Mouse (Mus musculus) thymus, postnatal 25 days (tissue): Measurements from ENCODE around the gene Ears2.

ENCODE experiments used
- DNase-seq: peaks from one replicate; pipeline ENCODE4 v3.0.0; 2022

Gene Ears2

GRCm38 (mm10) chr7:122044106-122044505 lies 23.0 kb downstream of the Ears2 start:
- no peak for DNase-seq

GRCm38 (mm10) chr7:122034348-122034747 lies 32.7 kb downstream of the Ears2 start:
- no peak for DNase-seq

GRCm38 (mm10) chr7:122033371-122033770 lies 33.7 kb downstream of the Ears2 start:
- DNase-seq: no peak

- no peak for DNase-seq
Measured at GRCm38 (mm10) chr7:122022131-122022530, 44.9 kb downstream of the Ears2 start.

GRCm38 (mm10) chr7:122020667-122021354 lies 46.3 kb downstream of the Ears2 start, which contains the start of gene Gga2:
Gene Gga2 (minus strand): TSS chr7:122021222.
- peak; percentile 88 for DNase-seq

- no peak for DNase-seq
Measured at GRCm38 (mm10) chr7:122020273-122020666, 46.8 kb downstream of the Ears2 start.

- DNase-seq: no peak
Measured at GRCm38 (mm10) chr7:122018978-122019377, 48.1 kb downstream of the Ears2 start.

- DNase-seq: peak; percentile 6
Measured at GRCm38 (mm10) chr7:122018247-122018646, 48.8 kb downstream of the Ears2 start.

GRCm38 (mm10) chr7:122015734-122016133 lies 51.3 kb downstream of the Ears2 start:
- DNase-seq: no peak

GRCm38 (mm10) chr7:122015105-122015504 lies 52.0 kb downstream of the Ears2 start:
- no peak for DNase-seq

- DNase-seq: no peak
Measured at GRCm38 (mm10) chr7:122012949-122013348, 54.1 kb downstream of the Ears2 start.

- no peak for DNase-seq
Measured at GRCm38 (mm10) chr7:122012370-122012769, 54.7 kb downstream of the Ears2 start.

GRCm38 (mm10) chr7:122000396-122000795 lies 66.7 kb downstream of the Ears2 start:
- no peak for DNase-seq

- DNase-seq: no peak
Measured at GRCm38 (mm10) chr7:121995961-121996360, 71.1 kb downstream of the Ears2 start.
